Mouse (Mus musculus) G1E (cell line): ENCODE measurements around the gene Ghsr.

Source experiments
- CTCF ChIP-seq: IDR thresholded peaks from 2 replicates; pipeline ENCODE4 v1.5.1; 2012; ENCODE audit warnings: low read depth, low read length, inconsistent platforms, mixed read lengths
- GATA1 ChIP-seq: IDR thresholded peaks from 2 replicates; pipeline ENCODE4 v1.6.1; 2012; ENCODE audit warnings: borderline replicate concordance, low read length, inconsistent platforms, mixed read lengths
- GATA2 ChIP-seq: IDR thresholded peaks from 2 replicates; pipeline ENCODE4 v1.6.1; 2012; ENCODE audit warnings: low read depth, low read length, inconsistent platforms, borderline replicate concordance
- POLR2AphosphoS5 ChIP-seq: IDR thresholded peaks from 2 replicates; pipeline ENCODE4 v1.6.1; 2012; ENCODE audit warnings: low read depth, low read length, inconsistent platforms; ENCODE audit not compliant: insufficient replicate concordance
- TAL1 ChIP-seq: conservative IDR thresholded peaks from 2 replicates; pipeline ENCODE4 v1.6.1; 2012; ENCODE audit warnings: low read depth, low read length, inconsistent platforms, mixed read lengths

DNA sequence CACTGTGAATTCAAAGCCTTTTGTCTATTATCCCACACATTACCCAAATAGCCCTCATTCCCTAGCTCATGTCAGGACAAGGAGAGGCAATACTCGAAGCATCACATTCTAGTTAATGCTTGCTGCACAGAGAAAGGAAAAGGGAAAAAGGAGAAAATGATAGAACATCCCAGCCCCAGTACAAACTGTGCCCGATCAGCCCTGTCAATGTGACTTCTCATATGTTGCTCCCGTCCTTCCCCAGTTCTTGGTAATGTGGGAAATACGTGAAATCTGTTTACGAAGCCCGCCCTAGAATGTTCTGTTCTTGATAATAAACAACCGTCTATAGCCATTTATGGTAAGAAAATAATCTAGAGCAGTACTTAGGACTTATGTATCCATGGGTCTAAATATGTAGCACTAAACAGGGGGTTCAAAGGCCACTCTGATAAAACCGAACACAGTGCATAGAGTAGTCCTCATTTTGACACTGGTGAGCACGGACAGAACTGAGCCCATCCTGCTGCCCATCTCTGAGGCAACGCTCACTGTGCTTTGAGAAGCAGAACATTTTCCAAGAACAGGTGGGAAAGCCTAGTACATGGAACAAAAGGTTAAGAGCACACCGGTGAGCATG is 53.0 kb downstream of the Ghsr start:
- no peak for TF ChIP-seq CTCF
- no peak for TF ChIP-seq GATA1
- TF ChIP-seq GATA2: no peak
- no peak for TF ChIP-seq POLR2AphosphoS5
- no peak for TF ChIP-seq TAL1
